Mouse (Mus musculus): ENCODE results near the gene Slc35a1.
"Not testable (repeated sequence)": the region's sequence is repeated elsewhere in the genome, so short reads cannot be mapped to it uniquely, and the experiment has no call there.

Slc35a1 gene

DNA sequence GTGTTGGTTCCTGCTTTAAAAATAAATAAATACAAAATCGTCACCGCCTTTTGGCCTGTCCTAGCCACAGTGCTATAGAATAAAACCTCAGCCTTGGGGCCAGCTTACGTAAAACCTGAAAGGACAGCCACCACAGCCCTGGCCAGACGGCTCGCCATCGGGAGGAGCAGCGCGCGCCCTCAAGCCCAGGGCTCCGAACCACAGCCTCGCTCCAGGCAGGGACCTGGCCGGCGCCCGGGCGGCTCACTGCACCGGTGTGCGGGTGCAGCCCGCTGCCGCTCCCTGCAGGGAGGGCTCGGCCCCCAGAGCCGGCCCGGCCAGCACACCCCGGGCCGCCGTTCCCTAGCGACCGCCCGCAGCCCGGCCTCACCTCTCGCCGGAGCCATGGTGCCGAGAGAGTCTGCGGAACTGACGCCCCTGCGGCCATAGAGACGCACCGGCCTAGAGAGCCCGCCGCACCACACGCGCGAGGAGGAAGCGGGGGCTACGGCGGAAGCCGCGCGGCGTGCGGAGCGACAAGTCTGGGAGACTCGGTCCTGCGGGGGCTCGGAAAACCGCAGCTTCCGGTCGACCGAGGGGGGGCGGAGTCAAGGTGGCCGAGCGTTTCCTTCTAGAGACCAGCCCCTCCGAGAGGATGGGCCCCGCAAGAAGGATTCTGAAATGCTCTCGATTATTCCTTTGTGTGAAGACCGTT lies at the start of gene Slc35a1:
Gene Slc35a1 (minus strand): TSS at position 565 of the 694 bp plus-strand sequence.
- DNase-seq, result peak; percentile 93

DNA sequence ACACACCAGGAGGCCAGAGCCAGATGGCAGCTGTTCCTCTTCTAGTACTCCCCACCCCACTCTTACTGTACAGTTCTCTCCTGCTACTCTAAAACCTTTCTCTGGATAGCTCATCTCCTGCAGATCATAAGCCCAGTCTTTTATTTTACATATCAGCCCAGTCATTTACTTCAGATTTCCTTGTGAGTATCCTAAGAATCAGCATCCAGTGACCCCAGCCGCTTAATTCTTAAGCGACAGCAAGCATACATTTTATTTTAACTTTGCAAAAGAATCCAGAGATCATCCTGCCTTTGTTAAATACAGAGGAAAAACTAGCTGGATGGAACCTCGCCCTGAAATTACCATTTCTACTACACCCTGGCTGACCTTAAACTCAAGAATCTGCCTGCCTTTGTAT lies 47.2 kb upstream of the Slc35a1 start:
- DNase-seq, result no peak

DNA sequence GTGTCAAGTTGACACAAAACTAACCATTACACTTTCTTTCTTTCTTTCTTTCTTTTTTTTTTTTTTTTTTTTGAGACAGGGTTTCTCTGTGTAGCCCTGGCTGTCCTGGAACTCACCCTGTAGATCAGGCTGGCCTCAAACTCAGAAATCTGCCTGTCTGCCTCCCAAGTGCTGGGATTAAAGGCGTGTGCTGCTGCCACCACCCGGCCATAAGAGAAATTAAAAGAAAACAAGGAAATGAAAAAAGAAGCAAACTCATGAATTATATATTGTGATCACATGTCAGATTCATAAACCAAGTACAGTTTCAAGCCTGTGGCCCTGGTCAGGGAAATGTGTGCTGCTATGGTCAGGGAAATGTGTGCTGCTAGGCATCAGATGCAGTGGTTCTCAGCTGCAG lies 46.2 kb upstream of the Slc35a1 start:
- not testable (repeated sequence) for DNase-seq

DNA sequence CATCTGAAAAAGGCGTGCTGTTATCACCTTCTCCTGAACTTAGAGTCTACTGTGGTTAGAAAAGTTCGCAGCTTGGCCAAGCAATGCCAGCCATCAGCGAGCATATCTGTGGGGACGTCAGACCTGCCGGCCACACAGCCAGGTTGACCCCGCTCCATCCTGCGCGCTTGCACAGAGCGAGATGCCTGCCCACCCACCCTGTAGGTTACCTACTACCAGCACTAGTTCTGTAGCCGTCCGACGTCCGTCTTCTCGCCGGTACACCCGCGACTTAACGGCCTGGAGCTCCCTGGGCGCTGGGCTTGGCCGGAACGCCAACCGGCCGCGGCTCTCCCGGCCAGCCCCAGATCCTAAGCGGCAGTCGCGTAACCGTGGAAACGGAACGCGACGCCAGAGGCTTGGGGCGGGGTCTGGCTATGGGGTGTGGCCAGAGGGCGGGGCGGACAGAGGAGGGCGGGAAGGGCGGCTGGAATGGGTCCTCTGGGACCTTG lies 42.7 kb upstream of the Slc35a1 start, which contains the start of gene Cfap206:
Gene Cfap206 (minus strand): TSS at position 356 of the 491 bp plus-strand sequence.
- peak; percentile 37 for DNase-seq

DNA sequence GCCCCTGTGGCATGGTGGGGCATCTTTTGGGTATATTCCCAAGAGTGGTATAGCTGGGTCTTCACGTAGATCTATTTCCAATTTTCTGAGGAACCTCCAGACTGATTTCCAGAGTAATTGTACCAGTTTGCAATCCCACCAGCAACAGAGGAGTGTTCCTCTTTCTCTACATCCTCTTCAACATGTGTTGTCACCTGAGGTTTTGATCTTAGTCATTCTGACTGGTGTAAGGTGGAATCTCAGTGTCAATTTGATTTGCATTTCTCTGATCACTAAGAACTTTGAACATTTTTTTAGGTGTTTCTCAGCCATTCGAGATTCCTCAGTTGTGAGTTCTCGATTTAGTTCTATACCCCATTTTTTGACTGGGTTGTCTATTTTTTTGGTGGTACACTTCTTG lies 38.5 kb upstream of the Slc35a1 start:
- DNase-seq, result not testable (repeated sequence)

DNA sequence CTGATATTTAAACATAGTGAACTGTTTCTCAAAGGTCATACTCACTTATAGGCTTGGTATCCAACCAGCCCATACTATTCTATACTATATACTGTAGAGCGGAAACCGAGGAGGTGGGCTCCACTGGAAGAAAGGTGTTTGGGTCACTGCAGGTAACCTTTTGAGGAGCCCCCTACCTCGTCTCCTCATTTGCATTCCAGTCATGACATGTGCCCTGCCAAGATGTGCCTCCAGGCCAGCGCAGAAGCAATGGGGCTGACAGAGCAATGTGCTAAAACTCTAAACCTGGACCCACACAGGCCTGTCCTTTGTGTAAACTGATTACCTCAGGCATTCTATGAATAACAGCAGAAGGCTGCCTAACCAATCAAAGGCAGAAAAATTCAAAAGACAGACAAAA lies 37.1 kb upstream of the Slc35a1 start:
- no peak for DNase-seq

DNA sequence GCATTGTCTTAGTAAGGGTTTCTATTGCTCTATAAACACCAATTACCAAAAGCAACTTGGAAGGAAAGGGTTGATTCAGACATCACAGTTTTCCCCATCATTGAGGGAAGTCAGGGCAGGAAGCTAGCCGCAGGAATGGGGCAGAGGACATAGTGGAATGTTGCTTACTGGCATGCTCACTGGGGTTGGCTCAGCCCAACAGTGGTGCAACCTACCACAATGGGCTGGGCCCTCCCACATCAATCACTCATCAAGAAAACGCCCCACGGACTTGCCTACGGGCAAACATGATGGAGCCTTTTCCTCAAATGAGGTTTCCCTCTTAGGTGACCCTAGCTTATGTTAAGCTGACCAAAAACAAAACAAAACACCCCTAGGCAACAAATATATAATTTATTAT lies 35.9 kb upstream of the Slc35a1 start:
- no peak for DNase-seq

DNA sequence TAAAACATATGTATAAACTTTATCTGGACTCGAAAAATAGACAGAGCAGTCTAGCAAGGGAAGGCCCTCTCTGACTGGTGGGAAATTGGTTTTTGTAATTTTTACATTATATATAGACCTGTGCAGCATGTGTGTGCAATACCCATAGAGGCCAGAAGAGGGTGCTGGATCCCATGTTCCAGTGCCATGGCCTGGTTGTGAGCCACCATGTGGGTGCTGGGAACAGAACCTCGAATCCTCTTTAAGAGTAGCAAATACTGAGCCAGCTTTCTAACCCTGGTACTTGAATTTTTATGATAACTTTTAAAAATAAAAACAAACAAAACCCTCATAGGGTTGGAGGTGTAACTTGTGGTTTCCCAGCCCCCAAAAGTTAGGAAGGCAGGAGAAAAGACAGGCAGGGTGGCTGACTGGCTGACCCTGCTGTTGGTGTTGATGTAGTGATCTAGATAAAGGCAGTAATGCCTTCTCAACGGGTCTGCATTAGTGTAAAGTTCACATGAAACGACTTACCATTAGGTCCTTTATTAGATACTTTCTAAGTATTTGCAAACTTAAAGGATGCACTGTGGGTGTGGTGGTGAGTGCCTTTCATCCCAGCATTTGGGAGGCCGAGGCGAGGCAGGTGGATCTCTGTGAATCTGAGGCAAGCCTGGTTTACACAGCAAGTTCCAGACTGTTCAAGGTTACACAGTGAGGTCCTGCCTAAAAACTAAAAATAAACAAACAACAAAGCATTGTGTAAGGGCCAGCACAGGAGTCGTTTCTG lies 33.1 kb upstream of the Slc35a1 start:
- DNase-seq, result no peak

DNA sequence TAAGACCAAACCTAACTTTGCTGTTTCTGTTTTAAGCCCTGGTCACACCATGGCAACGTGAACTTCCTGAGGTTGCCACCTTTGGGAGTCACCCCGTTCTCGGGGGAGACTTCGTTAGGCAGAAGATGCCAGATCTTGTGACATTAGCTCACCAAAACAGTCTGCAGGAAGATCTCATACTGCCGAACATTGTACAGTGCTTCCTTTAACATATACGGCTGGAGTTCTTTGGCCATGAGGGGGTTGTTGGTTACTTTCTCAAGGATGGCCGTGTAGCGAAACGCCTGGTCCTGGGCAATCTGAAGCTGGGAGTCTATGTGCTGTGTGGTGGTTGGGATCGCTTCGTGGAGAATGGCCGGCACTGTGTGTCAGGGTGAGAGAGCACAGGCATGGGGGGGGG lies 32.2 kb upstream of the Slc35a1 start:
- no peak for DNase-seq

DNA sequence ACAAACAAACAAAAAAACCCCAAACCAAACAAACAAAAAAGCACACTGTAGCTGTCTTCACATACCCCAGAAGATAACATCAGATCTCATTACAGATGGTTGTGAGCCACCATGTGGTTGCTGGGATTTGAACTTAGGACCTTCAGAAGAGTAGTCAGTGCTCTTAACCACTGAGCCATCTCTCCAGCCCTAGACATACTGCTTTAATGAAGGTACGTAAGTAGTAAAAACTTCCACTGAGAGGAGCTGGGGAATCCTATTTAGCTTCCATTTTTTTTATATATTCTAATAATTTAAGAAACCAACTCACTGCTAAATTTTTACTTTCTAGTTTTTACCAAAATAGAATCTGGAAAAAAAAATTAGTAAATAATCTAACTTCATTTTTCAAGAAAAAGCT lies 27.8 kb upstream of the Slc35a1 start:
- DNase-seq, result no peak

DNA sequence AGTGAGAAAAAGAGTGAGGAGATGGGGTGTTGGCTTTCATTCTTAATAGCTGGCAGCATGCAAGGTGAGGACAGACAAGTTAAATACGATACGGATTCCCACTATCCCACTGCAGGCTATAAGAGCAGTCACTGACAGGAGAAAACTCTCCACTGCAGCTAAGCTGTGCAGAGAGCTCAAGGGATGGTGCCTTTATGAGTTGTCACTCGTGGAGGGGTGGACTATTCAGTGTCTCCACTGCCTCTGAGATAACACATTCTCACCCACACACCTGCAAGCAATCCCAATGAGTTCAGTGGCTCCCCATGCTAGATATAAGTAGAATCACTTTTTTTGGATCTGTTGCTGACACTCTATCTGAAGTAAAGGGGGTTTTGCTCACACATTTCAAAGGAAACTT lies 20.9 kb upstream of the Slc35a1 start:
- DNase-seq, result no peak

DNA sequence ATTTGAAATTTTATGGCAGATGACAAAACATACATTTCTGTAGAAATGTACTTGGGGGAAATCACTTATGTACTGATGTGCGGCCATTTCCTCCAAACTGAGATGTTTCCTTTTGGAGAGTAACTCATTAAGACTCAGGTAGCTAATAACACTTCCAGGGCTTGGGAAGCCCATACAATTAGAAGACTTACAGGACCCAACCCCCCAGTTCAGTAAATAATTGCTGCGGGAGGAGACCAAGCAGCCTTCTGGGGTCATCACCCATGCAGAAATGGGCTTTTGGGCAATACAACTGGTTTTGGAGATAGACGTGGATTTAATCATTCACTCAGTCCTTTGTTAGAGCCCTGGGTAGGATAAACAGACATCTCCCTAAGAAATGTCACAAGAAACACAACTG lies 20.0 kb upstream of the Slc35a1 start:
- DNase-seq, result no peak

DNA sequence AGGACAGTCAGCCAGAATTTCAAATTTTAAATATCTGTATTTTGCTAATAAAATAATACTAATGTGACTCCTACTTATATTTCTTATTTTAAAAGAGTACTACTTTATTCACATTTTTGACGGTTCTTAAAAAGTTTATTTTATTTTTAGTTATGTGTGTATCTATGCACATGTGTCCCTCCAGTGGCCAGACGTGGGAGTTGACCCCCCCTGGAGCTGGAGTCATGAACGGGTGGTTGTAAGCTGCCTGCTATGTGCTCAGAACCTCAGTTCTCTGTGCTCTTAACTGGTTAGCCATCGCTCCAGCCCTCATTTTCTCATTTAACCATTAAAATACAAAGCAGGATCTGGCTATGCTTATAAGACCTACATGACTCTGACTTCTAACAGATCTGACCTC lies 15.8 kb upstream of the Slc35a1 start:
- DNase-seq, result no peak

DNA sequence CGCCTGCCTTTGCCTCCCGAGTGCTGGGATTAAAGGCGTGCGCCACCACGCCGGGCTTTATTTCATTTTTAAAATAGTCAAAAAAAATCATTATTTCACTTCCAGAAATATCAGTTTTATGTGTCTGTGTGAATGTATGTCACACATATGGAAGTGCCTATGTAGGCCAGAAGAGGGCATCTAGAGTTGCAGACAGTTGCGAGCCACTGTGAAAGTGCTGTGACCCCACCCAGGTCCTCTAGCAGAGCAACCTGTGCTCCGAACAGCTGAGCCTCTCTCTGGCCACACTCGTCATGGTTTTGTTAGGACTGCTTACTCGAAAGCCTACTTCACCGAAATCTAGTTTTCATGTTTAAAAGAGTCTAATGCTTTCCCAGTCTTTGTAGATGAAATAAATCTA lies 15.0 kb upstream of the Slc35a1 start:
- DNase-seq, result no peak

DNA sequence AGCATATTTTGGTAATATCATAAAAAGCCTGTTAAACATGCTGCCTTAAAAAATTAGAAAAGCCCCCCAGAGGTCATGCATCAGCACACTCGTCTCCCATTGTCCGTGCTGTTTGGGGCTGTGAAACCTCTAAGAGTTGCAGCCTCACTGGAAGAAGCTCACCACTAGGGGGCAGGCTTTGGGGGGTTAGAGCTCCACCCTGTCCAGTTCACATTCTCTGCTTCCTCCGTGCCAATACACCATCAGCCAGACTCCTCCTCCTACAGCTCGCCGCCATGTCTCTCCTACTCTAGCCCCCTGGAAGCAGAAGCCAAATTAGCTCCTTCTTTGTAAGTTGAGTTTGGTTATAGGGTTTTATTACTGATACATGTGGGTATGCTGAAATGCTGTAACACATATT lies 14.3 kb upstream of the Slc35a1 start:
- peak; percentile 22 for DNase-seq

DNA sequence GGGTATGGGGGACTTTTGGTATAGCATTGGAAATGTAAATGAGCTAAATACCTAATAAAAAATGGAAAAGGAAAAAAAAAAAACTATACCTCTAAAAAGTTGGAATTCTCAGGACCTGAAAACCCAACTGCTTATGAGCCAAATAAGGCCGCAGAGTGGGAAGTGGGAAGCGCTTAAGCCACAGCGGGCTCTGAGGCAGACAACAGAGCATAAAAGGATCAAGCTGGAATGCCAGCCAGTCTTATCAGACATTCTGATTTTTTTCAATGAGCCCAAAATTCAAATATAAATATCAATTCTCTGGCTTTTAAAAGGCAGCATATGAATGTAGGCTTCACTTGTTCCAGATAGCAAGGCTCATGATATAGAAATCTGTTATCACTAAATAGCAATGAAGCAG lies 783 bp upstream of the Slc35a1 start:
- no peak for DNase-seq

DNA sequence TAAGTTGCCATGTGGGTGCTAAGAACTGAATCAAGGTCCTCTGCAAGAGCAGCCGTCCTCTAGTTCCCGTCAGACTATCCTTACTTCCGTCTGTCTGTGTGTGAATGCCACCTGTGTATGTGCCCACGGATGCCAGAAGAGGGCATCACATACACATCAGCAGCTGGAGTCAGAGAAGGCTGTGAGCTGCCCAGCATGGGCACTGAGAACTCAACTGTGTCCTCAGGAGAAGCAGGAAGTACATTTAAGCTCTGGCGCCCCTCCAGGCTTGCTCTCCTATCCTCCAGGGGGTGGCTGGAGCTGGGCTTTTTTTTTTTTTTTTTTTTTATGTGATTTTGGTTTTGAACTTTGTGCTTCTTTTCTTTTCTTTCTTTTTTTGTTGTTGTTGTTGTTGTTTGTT lies 6.7 kb downstream of the Slc35a1 start:
- DNase-seq, result no peak

DNA sequence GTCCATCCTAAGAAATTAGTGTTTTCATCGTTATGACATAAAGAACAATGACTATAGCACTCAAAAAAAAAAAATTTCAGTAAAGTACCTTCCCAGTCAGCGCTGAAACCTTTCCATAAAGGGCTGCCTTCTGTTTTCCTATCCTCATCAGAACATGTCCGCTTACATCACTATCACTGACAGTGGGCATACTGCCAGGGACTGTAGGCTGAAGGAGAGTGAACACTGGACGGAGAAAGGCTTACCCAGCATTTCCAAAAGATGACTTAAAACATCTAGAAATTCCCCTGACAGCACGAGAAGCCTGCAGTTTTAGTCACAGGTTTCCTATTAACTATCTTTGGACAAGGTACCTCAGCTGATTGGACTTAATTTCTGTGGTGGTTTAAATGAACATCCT lies 13.5 kb downstream of the Slc35a1 start:
- no peak for DNase-seq

DNA sequence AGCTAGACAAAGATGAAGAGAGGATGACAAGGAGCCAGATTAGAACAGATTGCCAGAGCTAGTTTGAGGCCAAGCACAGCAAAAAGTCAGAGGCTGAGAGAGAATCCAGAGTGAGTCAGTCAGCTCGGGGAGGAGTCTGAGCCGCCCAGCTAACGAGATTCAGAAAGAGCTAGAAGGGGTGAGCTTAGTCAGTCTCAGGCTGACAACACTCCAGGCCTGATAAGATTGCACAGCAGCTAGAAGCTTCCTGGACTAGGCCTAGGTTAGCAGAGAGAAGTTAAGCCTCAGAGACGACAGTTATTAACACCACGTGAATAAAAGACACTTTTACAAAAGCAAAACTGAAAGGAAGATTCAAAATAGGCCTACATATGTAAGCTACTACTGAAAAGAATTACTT lies 19.3 kb downstream of the Slc35a1 start:
- DNase-seq, result no peak

DNA sequence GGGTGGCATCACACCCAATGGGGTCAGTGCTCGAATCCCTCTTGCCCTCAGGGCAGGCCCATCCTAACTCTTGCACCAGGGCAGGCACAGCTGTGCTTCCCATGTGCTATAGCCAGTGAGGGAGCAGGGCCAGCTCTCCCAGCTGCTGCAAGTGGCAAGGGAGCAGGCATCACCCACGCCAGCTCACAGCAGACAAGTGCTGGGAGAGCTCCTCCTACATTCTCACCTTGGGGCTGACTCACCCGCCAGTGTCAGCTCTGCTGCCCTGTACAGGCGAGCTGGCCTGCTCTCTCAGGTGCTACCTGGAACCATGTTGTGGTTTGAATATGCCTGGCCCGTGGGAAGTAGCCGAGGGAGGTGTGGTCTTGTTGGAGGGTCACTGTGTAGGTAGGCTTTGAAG lies 25.3 kb downstream of the Slc35a1 start:
- DNase-seq, result no peak

DNA sequence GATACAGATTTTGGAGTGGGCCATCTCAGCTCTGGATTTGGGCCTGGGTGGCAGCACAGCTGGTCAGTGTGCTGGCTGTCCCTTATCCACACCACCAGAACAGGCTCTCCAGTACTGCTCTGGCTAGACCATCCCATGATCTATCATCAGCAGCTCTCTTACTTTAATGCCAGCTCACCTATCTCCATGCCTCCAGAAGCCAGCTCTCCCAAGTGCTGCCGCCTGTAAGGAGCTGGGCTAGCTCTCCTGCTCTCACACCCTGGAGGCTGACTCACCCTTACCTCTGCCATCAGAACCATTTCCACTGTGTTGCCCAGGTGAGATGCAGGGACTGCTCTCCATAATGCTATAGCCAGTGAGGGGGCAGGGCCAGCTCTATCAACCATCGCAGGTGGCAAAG lies 25.7 kb downstream of the Slc35a1 start:
- DNase-seq, result no peak

DNA sequence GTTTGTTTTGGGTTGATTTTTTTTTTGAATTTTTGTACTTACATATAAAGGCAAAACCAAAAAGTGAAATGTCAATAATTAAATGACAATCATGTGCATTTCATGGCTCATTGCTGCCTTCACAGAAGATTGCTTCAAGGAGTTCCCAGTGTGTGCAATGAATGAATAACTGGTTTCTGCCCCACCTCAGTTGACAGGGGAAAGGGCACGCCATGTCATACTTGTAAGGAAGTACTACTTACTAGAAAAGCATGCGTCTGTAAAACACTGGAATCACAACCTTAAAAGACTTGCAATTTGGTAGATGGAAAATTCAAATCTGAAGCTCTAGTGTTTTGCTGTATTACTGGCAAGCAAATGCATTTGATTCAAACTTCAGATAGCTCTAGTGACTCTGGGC lies 28.2 kb downstream of the Slc35a1 start:
- no peak for DNase-seq

DNA sequence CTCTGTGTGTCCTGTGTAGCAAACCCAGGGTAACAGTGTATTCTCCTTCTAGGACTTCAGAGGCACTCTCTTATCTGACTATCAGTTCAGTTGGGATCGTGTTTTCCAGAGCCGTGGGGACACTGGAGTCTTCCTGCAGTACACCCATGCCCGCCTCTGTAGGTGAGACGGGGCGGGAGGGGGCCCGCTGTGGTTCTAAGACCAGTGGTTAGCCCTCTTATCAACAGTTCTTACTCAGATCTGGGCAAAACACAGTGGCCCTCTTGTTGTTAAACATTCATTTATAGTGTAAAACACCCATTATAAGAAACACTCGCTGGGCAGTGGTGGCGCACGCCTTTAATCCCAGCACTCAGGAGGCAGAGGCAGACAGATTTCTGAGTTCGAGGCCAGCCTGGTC lies 31.1 kb downstream of the Slc35a1 start:
- DNase-seq, result no peak

DNA sequence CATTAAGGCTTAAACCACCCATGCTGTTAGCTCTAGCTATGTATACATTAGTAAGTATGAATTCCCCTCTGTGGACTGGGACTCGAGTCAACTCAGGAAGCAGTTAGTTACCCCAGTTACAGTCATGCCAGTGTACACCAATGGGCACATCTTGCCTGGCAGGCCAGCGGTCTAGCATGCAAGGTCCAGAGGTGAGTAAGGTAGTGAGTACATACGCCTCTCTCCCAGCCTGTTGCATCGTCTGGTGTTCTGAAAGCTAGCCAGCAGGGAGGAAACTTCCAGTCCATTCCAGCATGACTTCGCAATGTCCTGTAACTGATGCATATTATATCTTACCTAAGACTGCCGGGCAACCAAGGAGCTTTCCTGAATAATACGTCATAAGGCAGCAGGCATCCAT lies 34.1 kb downstream of the Slc35a1 start:
- no peak for DNase-seq

DNA sequence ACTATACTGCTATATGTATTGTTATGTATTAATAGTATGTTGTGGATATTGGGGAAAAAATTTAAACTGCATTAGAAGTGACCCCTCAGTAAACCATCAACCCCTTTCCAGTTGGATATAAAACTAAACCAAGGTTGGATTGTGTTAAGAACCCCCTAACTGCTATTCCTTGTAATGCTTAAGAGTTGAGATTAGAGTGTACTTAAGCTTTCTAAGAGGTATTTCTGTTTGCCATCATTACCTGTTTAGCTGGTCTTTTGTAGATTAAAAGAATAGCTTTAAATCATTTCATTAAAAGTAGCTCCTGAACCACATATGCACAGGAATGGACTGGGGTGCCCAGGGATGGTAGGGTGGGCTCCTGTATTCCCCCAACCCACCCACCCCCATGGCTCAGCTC lies 42.5 kb downstream of the Slc35a1 start:
- DNase-seq, result no peak
